Mouse (Mus musculus): Measurements from ENCODE around the gene 1500011B03Rik.

- no peak for TF ChIP-seq CTCF (IDR thresholded peaks at IDR 0.05; ENCODE audit: extremely low read depth, insufficient read depth, insufficient read length, insufficient replicate concordance)
- TF ChIP-seq POLR2A (IDR thresholded peaks at IDR 0.05; ENCODE audit: low read depth, low read length): no peak
Measured at GRCm38 (mm10) chr5:114801841-114802240, 21.4 kb downstream of the 1500011B03Rik start.
